8 mouse cellular contexts compared by ENCODE assay signal in genomic region chr17:8800478-8801082, GRCm38 (mm10).
DNase-seq lines count a peak whose midpoint lies in the region; ATAC-seq and TF ChIP-seq lines count a peak whose summit lies in the region.

No protein-coding gene starts in this region.

- H3K4me3 ChIP-seq in spleen, adult 2 months (ENCODE audit: extremely low read depth, insufficient read depth, insufficient read length), result peak overlapping the region; percentile 45
- H3K4me3 ChIP-seq in liver, embryonic 11.5 days (ENCODE audit: low read depth, low read length), result peak overlapping the region; percentile 64
- H3K4me3 ChIP-seq in neural tube, embryonic 14.5 days (ENCODE audit: low read depth, low read length), result peak overlapping the region; percentile 88

- no peaks in the 10 kb centered on the region for H3K9me3 ChIP-seq in liver, embryonic 11.5 days (ENCODE audit: control insufficient read depth, low read length)
- no peaks in the 10 kb centered on the region for H3K9me3 ChIP-seq in neural tube, embryonic 14.5 days (ENCODE audit: control insufficient read depth, low read length)

- no peak for TF ChIP-seq CTCF in spleen, adult 2 months (IDR thresholded peaks at IDR 0.05; ENCODE audit: extremely low read depth, insufficient read depth, insufficient read length, insufficient replicate concordance)

- H3K9ac ChIP-seq in liver, embryonic 11.5 days (ENCODE audit: low read depth, low read length), result peak overlapping the region; percentile 35; the same call in 1 of the 2 replicates
- H3K9ac ChIP-seq in neural tube, embryonic 14.5 days (replicated peaks; ENCODE audit: low read depth, low read length), result peak overlapping the region; percentile 89

- WGBS in spleen, adult 2 months, result 2% methylated on average over 49 of the region's 53 CpGs
- under 1% methylated on average over 46 of the region's 53 CpGs for WGBS in liver, embryonic 11.5 days
- under 1% methylated on average over 48 of the region's 53 CpGs for WGBS in neural tube, embryonic 14.5 days

- peak; percentile 32 for ATAC-seq in liver, embryonic 11.5 days (replicated peaks; ENCODE audit: low FRiP score)
- ATAC-seq in neural tube, embryonic 14.5 days (ENCODE audit: low read depth), result peak; percentile 60

- H3K27ac ChIP-seq in spleen, adult 2 months (ENCODE audit: insufficient read depth, low read length), result 0 out of 2 replicates have a peak overlapping the region, but pooled peaks have one; percentile 4
- peak overlapping the region; percentile 6; the same call in 1 of the 2 replicates for H3K27ac ChIP-seq in liver, embryonic 11.5 days (ENCODE audit: low read depth, low read length)
- H3K27ac ChIP-seq in neural tube, embryonic 14.5 days (ENCODE audit: low read depth, low read length), result peak overlapping the region; percentile 90

- H3K4me1 ChIP-seq in spleen, adult 2 months (ENCODE audit: control insufficient read depth, insufficient read depth, insufficient read length), result peaks cover 9% of the 10 kb centered on the region; the same call in 1 of the 2 replicates
- peaks cover 5% of the 10 kb centered on the region; the same call in 1 of the 2 replicates for H3K4me1 ChIP-seq in liver, embryonic 11.5 days (replicated peaks; ENCODE audit: control insufficient read depth, insufficient read depth, low read length)
- H3K4me1 ChIP-seq in neural tube, embryonic 14.5 days (ENCODE audit: control insufficient read depth, insufficient read depth, low read length), result peaks cover 20% of the 10 kb centered on the region; the same call in 1 of the 2 replicates

- TF ChIP-seq POLR2A in spleen, adult 2 months (IDR thresholded peaks at IDR 0.05; ENCODE audit: low read depth, low read length), result no peak

- H3K36me3 ChIP-seq in spleen, adult 2 months (ENCODE audit: control insufficient read depth, insufficient read depth, low read length), result no peaks in the 10 kb centered on the region
- no peaks in the 10 kb centered on the region for H3K36me3 ChIP-seq in liver, embryonic 11.5 days (ENCODE audit: control insufficient read depth, insufficient read depth, low read length)
- no peaks in the 10 kb centered on the region for H3K36me3 ChIP-seq in neural tube, embryonic 14.5 days (ENCODE audit: control insufficient read depth, insufficient read depth, low read length)

- DNase-seq in adrenal gland, adult 8-10 months, result peak; percentile 72
- no peak for DNase-seq in adrenal gland, postnatal 4 days (ENCODE audit: low spot score in 2 of 2)
- no peak for DNase-seq in spleen, adult 2 months (ENCODE audit: low read depth in 1 of 2, low spot score in 2 of 2)
- DNase-seq in spleen, postnatal 14 days (ENCODE audit: low spot score in 2 of 2), result no peak
- peak; percentile 61 for DNase-seq in heart, postnatal 4 days
- no peak for DNase-seq in liver, embryonic 11.5 days (ENCODE audit: low spot score)
- DNase-seq in gastrocnemius, postnatal 10 days, result no peak

- peaks cover 26% of the 10 kb centered on the region for H3K27me3 ChIP-seq in spleen, adult 2 months (ENCODE audit: control insufficient read depth, insufficient read depth, low read length)
- peaks cover 81% of the 10 kb centered on the region for H3K27me3 ChIP-seq in liver, embryonic 11.5 days (replicated peaks; ENCODE audit: control insufficient read depth, insufficient read depth, low read length)
- peaks cover 19% of the 10 kb centered on the region for H3K27me3 ChIP-seq in neural tube, embryonic 14.5 days (ENCODE audit: control insufficient read depth, insufficient read depth, low read length)

- peak overlapping the region; percentile 78 for H3K4me2 ChIP-seq in liver, embryonic 11.5 days
- H3K4me2 ChIP-seq in neural tube, embryonic 14.5 days (ENCODE audit: low read depth, low read length), result peak overlapping the region; percentile 92

Comparison
In these comparisons a context has a peak if more than half of its experiments do, and no peak if none do; other contexts are left out.
1. DNase-seq: peak in adrenal gland, adult 8-10 months (single experiment) and heart, postnatal 4 days (single experiment); none in adrenal gland, postnatal 4 days (0 of 2), spleen, adult 2 months (0 of 2), spleen, postnatal 14 days (0 of 2), liver, embryonic 11.5 days (single experiment) and gastrocnemius, postnatal 10 days (single experiment).
2. H3K27ac ChIP-seq: peak in every context shown above with its lines; median percentile 90 in neural tube, embryonic 14.5 days; 6 in liver, embryonic 11.5 days; 4 in spleen, adult 2 months.
3. Peak in every context shown above with its lines, with median percentiles within 50 percentile points of each other: H3K4me3 ChIP-seq.